9 mouse cellular contexts compared by ENCODE assay signal in genomic region chr5:140663621-140664180, GRCm38 (mm10). TPM values are rescaled to one million over a fixed set of nuclear protein-coding genes. Genes with fewer than 3 reads are reported as not detected.
DNase-seq lines count a peak whose midpoint lies in the region; ATAC-seq lines count a peak whose summit lies in the region.
"Had no signal": no experiment of that assay in that cellular context is flagged by ENCODE, and none has a peak within 500 bp of the region (broad histone marks: within the 10 kb centered on the region; RNA-seq: fewer than 3 reads in every experiment).

No protein-coding gene starts in this region.

- ATAC-seq in hindbrain, embryonic 12.5 days (ENCODE audit: low FRiP score) = no peak
- ATAC-seq in embryonic facial prominence, embryonic 14.5 days (ENCODE audit: low read depth) = peak; percentile 85
- ATAC-seq in heart, embryonic 16.5 days (replicated peaks; ENCODE audit: extremely low read depth, insufficient read depth, low FRiP score) = peak; percentile 50; the same call in 1 of the 2 replicates

- peak overlapping the region; percentile 35; the same call in 1 of the 2 replicates for H3K27ac ChIP-seq in hindbrain, embryonic 10.5 days
- H3K27ac ChIP-seq in hindbrain, embryonic 12.5 days = no peak overlapping the region
- H3K27ac ChIP-seq in embryonic facial prominence, embryonic 14.5 days (replicated peaks; ENCODE audit: low read depth, low read length) = no peak overlapping the region
- H3K27ac ChIP-seq in heart, embryonic 16.5 days (ENCODE audit: low read length) = no peak overlapping the region

- 66% methylated on average over 7 of the region's 7 CpGs for WGBS in hindbrain, embryonic 10.5 days
- 68% methylated on average over 7 of the region's 7 CpGs for WGBS in hindbrain, embryonic 12.5 days
- 42% methylated on average over 7 of the region's 7 CpGs for WGBS in embryonic facial prominence, embryonic 14.5 days
- 40% methylated on average over 7 of the region's 7 CpGs for WGBS in heart, embryonic 16.5 days
- 13% methylated on average over 7 of the region's 7 CpGs for WGBS in large intestine, adult 2 months

- no peak overlapping the region for H3K4me3 ChIP-seq in hindbrain, embryonic 10.5 days
- no peak overlapping the region for H3K4me3 ChIP-seq in hindbrain, embryonic 12.5 days
- H3K4me3 ChIP-seq in embryonic facial prominence, embryonic 14.5 days (ENCODE audit: low read depth, low read length) = no peak overlapping the region
- H3K4me3 ChIP-seq in heart, embryonic 16.5 days (ENCODE audit: low read length) = no peak overlapping the region
- H3K4me3 ChIP-seq: myocyte had no signal

- H3K36me3 ChIP-seq in hindbrain, embryonic 10.5 days = peaks cover 30% of the 10 kb centered on the region
- peaks cover 3% of the 10 kb centered on the region for H3K36me3 ChIP-seq in hindbrain, embryonic 12.5 days
- peaks cover 21% of the 10 kb centered on the region for H3K36me3 ChIP-seq in embryonic facial prominence, embryonic 14.5 days (ENCODE audit: control insufficient read depth, insufficient read depth, low read length)
- H3K36me3 ChIP-seq in heart, embryonic 16.5 days (ENCODE audit: control insufficient read depth, insufficient read depth) = peaks cover 3% of the 10 kb centered on the region

- H3K4me2 ChIP-seq in hindbrain, embryonic 12.5 days (replicated peaks) = no peak overlapping the region
- no peak overlapping the region for H3K4me2 ChIP-seq in embryonic facial prominence, embryonic 14.5 days (ENCODE audit: low read depth, low read length)
- H3K4me2 ChIP-seq in heart, embryonic 16.5 days (ENCODE audit: low read depth, low read length) = no peak overlapping the region

- H3K4me1 ChIP-seq in hindbrain, embryonic 10.5 days (replicated peaks) = peaks cover 33% of the 10 kb centered on the region
- H3K4me1 ChIP-seq in hindbrain, embryonic 12.5 days = peaks cover 20% of the 10 kb centered on the region
- peaks cover 29% of the 10 kb centered on the region for H3K4me1 ChIP-seq in embryonic facial prominence, embryonic 14.5 days (ENCODE audit: control insufficient read depth, insufficient read depth, low read length)
- H3K4me1 ChIP-seq in heart, embryonic 16.5 days (ENCODE audit: control insufficient read depth, insufficient read depth, low read length) = peaks cover 26% of the 10 kb centered on the region

- 0 out of 2 replicates have a peak, but pooled peaks cover 4% of the 10 kb centered on the region for H3K27me3 ChIP-seq in hindbrain, embryonic 10.5 days (ENCODE audit: insufficient read depth, poor library complexity, severe bottlenecking)
- no peaks in the 10 kb centered on the region for H3K27me3 ChIP-seq in hindbrain, embryonic 12.5 days
- no peaks in the 10 kb centered on the region for H3K27me3 ChIP-seq in embryonic facial prominence, embryonic 14.5 days (replicated peaks; ENCODE audit: control insufficient read depth, insufficient read depth, low read length)
- no peaks in the 10 kb centered on the region for H3K27me3 ChIP-seq in heart, embryonic 16.5 days (ENCODE audit: control insufficient read depth, insufficient read depth, low read length)

- H3K9me3 ChIP-seq in hindbrain, embryonic 10.5 days = peaks cover 2% of the 10 kb centered on the region; the same call in 1 of the 2 replicates
- 0 out of 2 replicates have a peak, but pooled peaks cover 1% of the 10 kb centered on the region for H3K9me3 ChIP-seq in hindbrain, embryonic 12.5 days (replicated peaks)
- peaks cover 1% of the 10 kb centered on the region for H3K9me3 ChIP-seq in embryonic facial prominence, embryonic 14.5 days (ENCODE audit: control insufficient read depth, low read length)
- peaks cover 3% of the 10 kb centered on the region for H3K9me3 ChIP-seq in heart, embryonic 16.5 days (replicated peaks; ENCODE audit: control insufficient read depth, low read length)

- peak; percentile 52 for DNase-seq in hindbrain, embryonic 10.5 days (ENCODE audit: low spot score)
- peak; percentile 70 for DNase-seq in adrenal gland, adult 2 months
- DNase-seq in embryonic facial prominence, embryonic 14.5 days (ENCODE audit: low spot score) = peak; percentile 87
- peak; percentile 78 for DNase-seq in large intestine, adult 2 months (ENCODE audit: low read depth, low spot score)
- peak; percentile 89 for DNase-seq in lung, postnatal 36 days
- peak; percentile 77 to 88 for DNase-seq in spleen, postnatal 4 days (ENCODE audit: low spot score in 2 of 2)

- H3K9ac ChIP-seq in hindbrain, embryonic 12.5 days = no peak overlapping the region
- H3K9ac ChIP-seq in embryonic facial prominence, embryonic 14.5 days (ENCODE audit: low read depth, low read length) = no peak overlapping the region
- H3K9ac ChIP-seq in heart, embryonic 16.5 days (ENCODE audit: low read length) = no peak overlapping the region

RNA-seq across cellular contexts. Expression of gene Ttyh3, which starts 14.9 kb away (rescaled TPM):
- 32.1 and 52.5 TPM in 2 replicates for polyA plus RNA-seq in hindbrain, embryonic 10.5 days (2016; fragmentation: Nextera tagmentation; extraction: Ambion mirVana)
- polyA plus RNA-seq in hindbrain, embryonic 12.5 days (2016; fragmentation: Nextera tagmentation; extraction: Ambion mirVana) = 83.7 and 98.3 TPM in 2 replicates
- total RNA-seq in adrenal gland, adult 2 months (2021) = 10 to 100 TPM; 48.6 to 95.9 TPM
- 185 and 217 TPM in 2 replicates for polyA plus RNA-seq in adrenal gland, adult 2 months (2012; rRNA removed)
- 47.5 and 50.5 TPM in 2 replicates for polyA plus RNA-seq in embryonic facial prominence, embryonic 14.5 days (2014; fragmentation: Nextera tagmentation; extraction: Ambion mirVana)
- 16.3 and 17.9 TPM in 2 replicates for polyA plus RNA-seq in heart, embryonic 16.5 days (2015; fragmentation: Nextera tagmentation; extraction: Ambion mirVana)
- 40.8 and 52.7 TPM in 2 replicates for polyA plus RNA-seq in large intestine, adult 2 months (2012; rRNA removed)

RNA-seq across cellular contexts. Expression of gene Iqce, which starts 38.5 kb away (rescaled TPM):
- 24.5 and 29.1 TPM in 2 replicates for polyA plus RNA-seq in hindbrain, embryonic 10.5 days (2016; fragmentation: Nextera tagmentation; extraction: Ambion mirVana)
- 31.3 and 31.7 TPM in 2 replicates for polyA plus RNA-seq in hindbrain, embryonic 12.5 days (2016; fragmentation: Nextera tagmentation; extraction: Ambion mirVana)
- total RNA-seq in adrenal gland, adult 2 months (2021) = 10 to 100 TPM; 13.5 to 23.5 TPM
- polyA plus RNA-seq in adrenal gland, adult 2 months (2012; rRNA removed) = 19.3 and 19.6 TPM in 2 replicates
- 17.2 and 25.1 TPM in 2 replicates for polyA plus RNA-seq in embryonic facial prominence, embryonic 14.5 days (2014; fragmentation: Nextera tagmentation; extraction: Ambion mirVana)
- 9.6 and 10.3 TPM in 2 replicates for polyA plus RNA-seq in heart, embryonic 16.5 days (2015; fragmentation: Nextera tagmentation; extraction: Ambion mirVana)
- polyA plus RNA-seq in large intestine, adult 2 months (2012; rRNA removed) = 6.7 and 7.7 TPM in 2 replicates

RNA-seq across cellular contexts. Expression of gene Brat1, which starts 41.1 kb away (rescaled TPM):
- 24.6 and 25.1 TPM in 2 replicates for polyA plus RNA-seq in hindbrain, embryonic 10.5 days (2016; fragmentation: Nextera tagmentation; extraction: Ambion mirVana)
- polyA plus RNA-seq in hindbrain, embryonic 12.5 days (2016; fragmentation: Nextera tagmentation; extraction: Ambion mirVana) = 22.8 and 25.7 TPM in 2 replicates
- 10 to 100 TPM; 16.9 to 18.8 TPM for total RNA-seq in adrenal gland, adult 2 months (2021)
- polyA plus RNA-seq in adrenal gland, adult 2 months (2012; rRNA removed) = 42.9 and 46.4 TPM in 2 replicates
- polyA plus RNA-seq in embryonic facial prominence, embryonic 14.5 days (2014; fragmentation: Nextera tagmentation; extraction: Ambion mirVana) = 17.8 and 21.7 TPM in 2 replicates
- 15.3 and 16.6 TPM in 2 replicates for polyA plus RNA-seq in heart, embryonic 16.5 days (2015; fragmentation: Nextera tagmentation; extraction: Ambion mirVana)
- 11.0 and 16.6 TPM in 2 replicates for polyA plus RNA-seq in large intestine, adult 2 months (2012; rRNA removed)

RNA-seq across cellular contexts. Expression of gene Lfng, which starts 56.6 kb away (rescaled TPM):
- 40.9 and 51.2 TPM in 2 replicates for polyA plus RNA-seq in hindbrain, embryonic 10.5 days (2016; fragmentation: Nextera tagmentation; extraction: Ambion mirVana)
- polyA plus RNA-seq in hindbrain, embryonic 12.5 days (2016; fragmentation: Nextera tagmentation; extraction: Ambion mirVana) = 23.8 and 27.6 TPM in 2 replicates
- 10 to 100 TPM in 1 of 2 experiments, 1 to 10 TPM in 1; 9.5 to 14.5 TPM for total RNA-seq in adrenal gland, adult 2 months (2021)
- polyA plus RNA-seq in adrenal gland, adult 2 months (2012; rRNA removed) = 59.0 and 60.2 TPM in 2 replicates
- polyA plus RNA-seq in embryonic facial prominence, embryonic 14.5 days (2014; fragmentation: Nextera tagmentation; extraction: Ambion mirVana) = 24.6 and 27.9 TPM in 2 replicates
- polyA plus RNA-seq in heart, embryonic 16.5 days (2015; fragmentation: Nextera tagmentation; extraction: Ambion mirVana) = 6.2 and 7.7 TPM in 2 replicates
- 32.6 and 32.8 TPM in 2 replicates for polyA plus RNA-seq in large intestine, adult 2 months (2012; rRNA removed)
